Mouse (Mus musculus) frontal cortex, adult (tissue): ENCODE measurements at regions not wholly inside any gene's neighbourhood (a gene's known extent, or its start where the extent isn't known, plus 50 kb on each side); places are given as distances from the start of the nearest gene placed in this dataset.
"Not testable (repeated sequence)": the region's sequence is repeated elsewhere in the genome, so short reads cannot be mapped to it uniquely, and the experiment has no call there.

Experiments
- ATAC-seq: cut with Nextera tagmentation; 2 replicates; pipeline ENCODE4 v1.9.2; 2017; ENCODE audit warnings: mild to moderate bottlenecking, moderate library complexity, mixed read lengths; ENCODE audit not compliant: low TSS enrichment

- ATAC-seq, result no peak
Observed at GRCm38 (mm10) chr9:30697533-30697932, 224.7 kb downstream of the Adamts15 start.

- no peak for ATAC-seq
Observed at GRCm38 (mm10) chr9:30668095-30668494, 241.2 kb downstream of the Snx19 start.

GRCm38 (mm10) chr9:30662456-30662855, 235.5 kb downstream of the Snx19 start:
- no peak for ATAC-seq

- no peak for ATAC-seq
Observed at GRCm38 (mm10) chr9:30653961-30654360, 227.1 kb downstream of the Snx19 start.

- no peak for ATAC-seq
Observed at GRCm38 (mm10) chr9:30653210-30653609, 226.3 kb downstream of the Snx19 start.

DNA sequence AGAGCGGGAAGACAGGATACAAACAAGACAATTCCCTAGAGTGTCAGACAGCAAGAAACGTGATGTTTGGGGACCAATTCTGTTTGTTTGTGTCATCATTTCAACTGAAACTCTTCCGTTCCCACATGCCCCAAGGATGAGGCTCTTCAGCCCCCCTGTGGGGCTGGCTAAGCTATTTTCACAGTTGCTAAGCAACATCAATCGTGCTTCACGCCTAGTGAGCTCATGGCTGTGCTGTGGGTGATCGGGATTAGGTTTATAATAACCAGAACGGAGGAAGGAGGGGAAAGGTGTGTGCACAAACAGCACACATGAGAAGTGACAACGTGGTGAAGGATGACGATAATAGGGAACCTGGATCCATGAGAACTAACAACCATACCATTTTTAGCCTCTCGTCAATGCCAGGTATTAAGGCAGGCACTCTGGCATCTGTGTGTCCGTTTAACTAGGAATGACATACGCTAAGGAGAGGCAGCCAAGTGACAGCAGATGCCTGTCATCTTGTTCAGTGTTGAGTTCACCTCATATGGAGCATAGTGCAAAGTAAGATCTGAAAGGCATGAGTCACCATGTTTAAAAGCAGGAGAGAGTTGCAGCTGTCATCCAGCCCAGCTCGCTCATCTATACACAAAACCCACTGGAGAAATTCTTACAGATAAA, 222.6 kb downstream of the Snx19 start:
- peak; percentile 55; the same call in 1 of the 2 replicates for ATAC-seq

DNA sequence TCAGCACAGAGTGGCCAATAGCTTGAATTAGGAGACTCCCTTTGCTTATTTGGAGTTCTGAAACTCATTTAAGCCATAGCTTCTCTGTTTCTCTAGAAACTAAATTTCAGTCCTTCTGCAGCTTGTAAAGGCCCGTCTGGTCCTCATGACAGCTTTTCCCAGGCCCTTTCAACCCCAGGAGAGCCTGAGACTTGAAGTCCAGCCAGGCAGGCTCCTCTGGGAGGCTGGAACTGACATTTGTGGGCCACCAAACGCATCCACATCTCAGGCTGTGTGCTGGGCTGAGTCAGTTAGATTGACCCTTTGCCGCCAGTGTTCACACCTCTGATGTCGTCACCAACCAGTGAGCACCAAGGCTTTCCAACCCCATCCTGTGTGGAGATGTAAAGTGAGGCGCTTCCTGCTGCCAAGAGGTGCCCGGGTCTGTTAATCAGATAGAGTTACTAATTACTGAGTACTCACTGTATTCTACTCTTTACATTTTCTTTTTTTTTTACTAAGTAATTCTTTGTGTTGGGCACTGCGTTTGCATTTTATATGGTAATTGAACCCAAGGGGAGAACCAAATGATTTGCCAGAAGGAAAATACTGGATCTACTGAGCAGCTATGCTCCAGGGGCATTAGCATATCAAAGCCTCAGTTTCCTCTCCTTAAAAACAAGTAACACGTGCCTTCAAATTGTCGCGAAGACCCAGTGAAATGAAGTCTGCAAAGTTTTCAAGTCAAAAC, 207.0 kb downstream of the Snx19 start:
- ATAC-seq, result no peak

- ATAC-seq, result no peak
Observed at GRCm38 (mm10) chr9:30632164-30633146, 205.5 kb downstream of the Snx19 start.

- no peak for ATAC-seq
Observed at GRCm38 (mm10) chr9:30625635-30626034, 198.7 kb downstream of the Snx19 start.

DNA sequence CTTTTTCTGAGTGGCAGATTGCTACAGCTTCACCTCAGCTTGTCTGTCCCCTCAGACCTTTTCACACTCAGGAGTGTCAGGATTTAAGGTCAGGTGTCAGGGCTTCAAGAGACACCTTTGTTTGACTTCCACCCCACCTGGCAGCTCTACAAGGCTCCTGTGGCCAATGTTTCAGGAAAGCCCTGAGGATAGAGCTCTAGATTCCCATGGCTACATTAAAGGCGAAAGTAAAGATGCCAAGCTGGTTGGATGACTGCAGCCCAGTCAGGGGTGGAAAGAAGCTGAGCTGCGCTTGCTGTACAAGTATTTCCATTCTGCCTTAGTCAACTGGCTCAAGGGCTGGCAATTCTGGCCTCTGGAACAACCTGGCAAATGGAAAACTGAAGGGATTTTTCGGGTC, 198.2 kb downstream of the Snx19 start:
- ATAC-seq, result no peak

- no peak for ATAC-seq
Observed at GRCm38 (mm10) chr9:30624481-30624880, 197.6 kb downstream of the Snx19 start.

- ATAC-seq, result no peak
Observed at GRCm38 (mm10) chr9:30619325-30619724, 192.4 kb downstream of the Snx19 start.

DNA sequence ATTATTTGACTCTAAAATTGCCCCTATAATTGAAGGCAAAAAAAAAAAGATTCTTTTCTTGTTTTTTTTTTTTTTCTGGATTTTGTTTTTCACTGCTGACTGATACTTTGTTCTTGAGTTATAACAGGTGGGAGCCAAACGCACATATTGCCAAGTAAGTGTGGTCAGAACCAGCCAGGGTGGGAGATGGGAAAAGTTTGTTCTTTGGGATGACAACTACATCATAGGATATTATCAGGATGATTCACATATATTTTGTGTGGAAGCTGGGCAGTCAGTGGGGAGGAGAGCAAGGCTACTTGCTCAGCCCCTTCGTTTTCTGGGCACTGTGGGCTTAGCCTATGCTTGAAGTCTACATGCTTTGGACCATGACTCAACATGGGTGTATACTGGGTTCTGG, 191.3 kb downstream of the Snx19 start:
- no peak for ATAC-seq

GRCm38 (mm10) chr9:30613715-30614114, 186.8 kb downstream of the Snx19 start:
- ATAC-seq, result no peak

DNA sequence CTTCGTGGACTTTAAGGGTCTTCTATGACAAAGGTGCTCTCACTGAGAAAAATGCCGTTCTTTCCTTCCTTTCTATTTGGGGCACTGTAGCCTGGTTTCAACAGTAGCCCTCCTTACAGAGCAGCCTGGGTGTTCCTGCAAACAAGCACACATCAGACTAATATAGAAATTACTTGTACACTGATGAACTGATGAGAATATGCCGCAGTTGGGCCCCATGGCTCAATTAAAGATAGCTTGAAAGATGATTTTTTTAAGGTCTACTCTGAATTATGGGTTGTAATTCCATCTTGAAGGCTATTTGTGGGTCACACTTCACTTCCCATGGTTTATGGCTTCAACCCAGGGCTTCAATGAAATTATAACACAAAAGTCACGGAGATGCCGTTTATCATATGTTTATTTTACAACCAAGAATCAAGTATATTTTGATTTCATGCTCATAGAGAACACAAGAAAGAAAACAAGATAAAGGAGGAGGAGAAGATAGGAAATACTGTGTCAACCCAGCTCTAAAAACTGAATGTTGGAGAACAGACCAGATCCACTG, 186.2 kb downstream of the Snx19 start:
- ATAC-seq, result no peak

DNA sequence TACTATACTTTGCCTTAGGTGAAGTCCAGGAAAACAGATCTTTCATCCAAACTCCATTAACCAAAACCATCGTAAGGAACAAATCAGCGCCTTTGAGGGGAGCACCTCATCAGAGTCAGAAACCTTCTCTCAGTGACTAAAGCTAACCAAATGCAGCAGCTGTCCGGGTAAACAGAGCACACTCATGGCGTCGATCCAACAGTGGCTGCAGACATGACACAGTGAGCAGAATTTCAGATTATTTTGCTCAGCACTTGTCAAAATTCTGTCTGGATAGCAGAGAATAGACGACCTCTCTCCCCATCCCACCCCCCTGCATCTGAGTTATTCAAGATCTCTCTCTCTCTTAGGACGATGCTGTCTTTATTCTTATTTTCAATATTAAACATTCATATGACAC, 183.4 kb downstream of the Snx19 start:
- no peak for ATAC-seq

DNA sequence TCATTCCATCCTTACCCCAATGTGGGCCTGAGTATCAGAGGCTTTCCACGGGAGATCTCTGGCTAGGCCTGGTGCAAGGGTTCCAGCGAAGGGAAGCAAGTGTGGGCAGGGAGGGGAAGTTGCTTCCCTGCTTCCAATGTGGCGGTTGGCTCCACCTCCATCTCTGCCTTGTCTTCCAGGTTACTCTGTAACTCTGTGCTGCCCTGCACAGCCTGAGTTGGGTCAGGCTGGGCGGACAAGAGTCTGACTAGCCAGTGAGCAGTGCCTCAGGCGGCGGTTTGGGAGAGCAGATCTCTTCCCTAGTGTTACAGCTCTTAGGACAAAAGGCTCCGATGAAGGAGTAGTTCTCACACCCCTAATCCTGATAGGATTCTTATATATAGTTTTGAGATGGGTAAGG, 172.8 kb downstream of the Snx19 start:
- no peak for ATAC-seq

DNA sequence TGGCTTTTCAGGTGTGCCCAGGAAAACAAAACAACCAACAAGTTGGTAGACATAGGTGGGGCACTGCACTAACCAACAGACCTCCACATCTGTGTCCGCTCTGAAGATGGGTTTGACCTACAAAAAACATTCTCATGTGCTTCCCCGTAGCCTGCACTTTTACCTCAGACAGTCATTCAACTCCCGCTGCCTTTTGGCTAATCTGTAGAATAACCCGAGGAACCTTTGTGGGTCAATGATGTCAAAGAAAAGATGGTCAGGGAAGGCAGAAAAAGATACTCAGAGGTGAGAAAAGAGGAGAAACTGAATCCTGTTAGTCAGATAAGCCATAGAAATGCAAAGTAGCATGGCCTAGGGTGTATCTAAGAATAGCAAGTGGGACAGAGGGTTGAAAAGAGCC, 170.8 kb downstream of the Snx19 start:
- ATAC-seq, result no peak

DNA sequence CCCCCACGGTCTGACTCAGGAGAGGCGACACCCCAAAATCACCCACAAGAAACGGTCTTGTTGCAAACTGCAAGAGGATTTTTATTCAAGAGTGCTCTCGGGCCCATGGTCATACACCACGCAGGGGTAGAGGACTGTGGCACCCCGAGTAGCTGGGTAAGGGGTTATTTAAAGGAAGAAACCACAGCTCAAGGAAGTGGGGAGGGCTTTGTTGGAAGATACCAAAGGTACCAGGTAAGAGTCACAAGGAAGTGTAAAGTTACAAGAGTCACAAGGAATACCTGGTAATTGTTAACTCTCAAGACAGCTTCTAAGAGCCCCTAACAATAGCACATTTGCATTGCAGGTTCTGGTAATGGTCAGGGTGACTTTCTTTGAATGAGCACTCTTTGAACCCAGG, 170.2 kb downstream of the Snx19 start:
- ATAC-seq, result not testable (repeated sequence)

DNA sequence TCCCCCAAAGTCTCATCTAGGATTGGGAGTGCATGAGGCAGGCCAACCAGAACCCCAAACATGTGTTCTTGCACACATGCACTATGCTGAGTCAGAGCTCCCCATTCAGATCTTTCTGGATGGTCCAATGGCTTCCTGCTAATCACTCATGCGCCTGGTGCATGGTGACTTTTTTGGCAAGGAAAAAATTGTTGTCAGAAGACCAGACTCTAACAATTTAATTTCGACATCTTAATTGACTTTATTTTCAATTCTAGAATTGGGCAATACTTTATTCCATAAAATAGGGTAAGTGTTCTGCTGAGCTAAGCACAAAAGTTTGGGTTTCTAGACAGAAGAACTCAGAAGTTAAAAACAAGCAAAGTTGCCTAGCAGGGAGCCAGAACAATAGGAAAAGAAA, 165.7 kb downstream of the Snx19 start:
- ATAC-seq, result no peak

DNA sequence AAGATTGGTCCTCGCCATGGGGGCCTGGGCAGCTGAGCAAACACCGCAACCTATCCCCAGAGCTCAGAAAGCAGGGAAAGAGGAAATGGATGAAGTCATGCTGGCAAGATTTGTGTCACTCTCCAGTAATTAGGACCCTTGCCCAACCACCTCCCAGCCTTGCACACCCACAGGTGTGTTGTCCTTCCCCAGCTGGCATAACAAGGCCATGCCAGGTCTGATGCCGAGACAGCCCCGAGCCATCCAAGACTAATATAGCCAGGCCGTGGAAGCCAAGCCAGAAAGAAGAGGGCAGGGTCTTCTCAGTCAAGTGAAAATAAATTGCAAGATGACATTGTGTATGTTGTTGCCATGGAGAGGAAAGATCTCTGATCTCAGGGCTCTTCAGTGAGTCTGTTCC, 164.3 kb downstream of the Snx19 start:
- ATAC-seq, result no peak

GRCm38 (mm10) chr9:30590661-30591179, 163.8 kb downstream of the Snx19 start:
- ATAC-seq, result peak; percentile 90
